Mouse (Mus musculus) myocyte (in vitro differentiated cells): ENCODE results near the gene Ccdc82.

Source experiments
- MAX ChIP-seq: IDR thresholded peaks from one replicate; pipeline ENCODE4 v1.6.1; 2011; ENCODE audit warnings: low read depth, mild to moderate bottlenecking, control low read depth
- POLR2A ChIP-seq: IDR thresholded peaks from one replicate; pipeline ENCODE4 v1.6.1; 2011; ENCODE audit warnings: low read depth, mild to moderate bottlenecking, control low read depth, moderate library complexity; ENCODE audit not compliant: insufficient read length
- REST ChIP-seq: IDR thresholded peaks from one replicate; pipeline ENCODE4 v1.6.1; 2011; ENCODE audit warnings: mild to moderate bottlenecking, control low read depth, moderate library complexity; ENCODE audit not compliant: insufficient read depth, insufficient read length
- USF1 ChIP-seq: IDR thresholded peaks from one replicate; pipeline ENCODE4 v1.6.1; 2011; ENCODE audit warnings: low read depth, mild to moderate bottlenecking, control low read depth, moderate library complexity

DNA sequence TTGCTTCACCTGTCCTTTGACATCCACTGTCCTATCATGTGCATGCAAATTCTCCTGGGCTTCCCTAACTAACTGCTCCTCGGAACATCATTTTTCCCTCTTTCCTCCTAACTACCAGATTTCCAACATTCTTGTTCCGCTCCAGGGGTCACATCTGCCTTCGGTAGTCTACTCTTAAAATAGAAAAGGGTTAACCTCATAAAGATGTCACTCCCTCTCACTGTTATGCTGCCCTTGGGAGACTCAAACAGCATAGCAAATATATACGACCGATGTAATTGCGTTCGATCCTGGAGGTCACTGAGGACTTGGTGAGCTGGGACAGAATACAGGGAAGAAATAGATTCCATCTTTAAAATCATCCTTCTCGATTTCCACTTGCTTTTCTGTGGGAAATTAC is 62.0 kb downstream of the Ccdc82 start:
- TF ChIP-seq MAX = no peak
- TF ChIP-seq USF1 = no peak
- no peak for TF ChIP-seq POLR2A
- TF ChIP-seq REST = no peak
